Mouse (Mus musculus) ES-E14 (cell line): ENCODE results near the gene Pde4d.

Source experiments
- HCFC1 ChIP-seq: IDR thresholded peaks from 2 replicates; pipeline ENCODE4 v1.6.1; 2012; ENCODE audit warnings: low read length, inconsistent platforms, borderline replicate concordance; ENCODE audit not compliant: insufficient read depth
- ZC3H11A ChIP-seq: IDR thresholded peaks from 2 replicates; pipeline ENCODE4 v1.6.1; 2012; ENCODE audit warnings: low read depth, mild to moderate bottlenecking, inconsistent platforms, low read length, borderline replicate concordance

DNA sequence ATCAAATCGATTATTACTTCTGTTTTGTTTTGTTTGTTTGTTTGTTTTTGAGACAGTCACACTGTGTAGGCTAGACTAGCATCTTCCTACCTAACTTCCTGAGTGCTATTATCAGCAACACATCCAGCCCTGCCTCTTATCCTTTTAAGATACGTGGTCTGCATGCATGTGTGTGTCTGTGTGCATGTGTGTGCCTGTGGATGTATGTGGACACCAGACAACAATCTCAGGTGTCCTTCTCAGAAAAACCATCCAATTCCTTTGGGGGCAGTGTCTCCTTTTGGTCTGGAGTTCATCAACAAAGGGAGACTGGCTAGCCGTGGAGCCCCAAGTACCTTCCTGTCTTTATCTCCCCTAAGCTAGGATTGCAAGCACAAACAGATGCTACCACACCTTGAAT, 1371.1 kb downstream of the Pde4d start:
- TF ChIP-seq ZC3H11A = no peak
- TF ChIP-seq HCFC1 = no peak
